Mouse (Mus musculus): ENCODE data around the gene Ptprk. TPM values are rescaled to one million over a fixed set of nuclear protein-coding genes. Genes with fewer than 3 reads are reported as not detected.

Gene Ptprk
- total and polyA plus RNA-seq, 3 experiments, result 0.02 to 2.4 (median 0.49) TPM

DNA sequence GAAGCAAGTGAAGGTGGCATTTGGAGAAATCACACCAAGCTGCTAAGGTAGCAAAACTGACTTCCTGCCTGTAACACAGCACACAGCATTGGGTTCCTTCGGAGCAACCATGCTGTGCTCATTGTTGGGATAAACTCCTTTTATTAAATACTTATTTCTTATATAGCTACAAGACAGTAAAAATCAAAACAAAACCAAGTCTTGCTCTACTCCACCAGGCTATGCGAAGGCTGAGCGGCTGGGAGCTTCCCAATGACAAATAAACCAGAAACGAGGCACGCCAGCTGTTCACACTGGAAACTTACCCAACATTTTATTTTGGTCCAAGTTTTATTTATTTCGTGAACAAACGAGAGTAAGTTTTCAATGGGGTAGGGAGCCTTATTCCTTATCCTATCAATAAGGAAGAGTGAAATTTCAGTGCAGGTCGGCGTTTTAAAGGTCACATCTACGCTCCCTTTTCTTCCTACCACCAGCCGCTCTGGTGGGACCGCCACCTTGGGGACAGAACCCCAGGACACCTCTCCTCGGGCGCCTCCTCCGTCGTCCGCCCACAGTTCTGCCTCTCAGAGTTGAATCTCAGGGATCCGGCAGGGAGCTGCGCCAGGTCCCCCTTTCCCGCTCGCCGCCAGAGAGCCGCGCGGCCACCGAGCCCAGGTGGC lies 498 bp upstream of the Ptprk start:
- peaks cover 18% of the 10 kb centered on the region for H3K9me3 ChIP-seq (replicated peaks)
- H3K4me3 ChIP-seq (ENCODE audit: low read depth, low read length), result no peak overlapping the region
- no peaks in the 10 kb centered on the region for H3K36me3 ChIP-seq (replicated peaks)
- H3K27me3 ChIP-seq (ENCODE audit: insufficient read depth, low read length), result no peaks in the 10 kb centered on the region
- no peak for ATAC-seq (ENCODE audit: extremely low read depth, insufficient number of reproducible peaks, low FRiP score, poor library complexity, severe bottlenecking)
- H3K4me1 ChIP-seq (ENCODE audit: insufficient read depth, low read depth, low read length), result no peaks in the 10 kb centered on the region
- DNase-seq (ENCODE audit: low spot score), result no peak
- no peak for TF ChIP-seq GATA1 (IDR thresholded peaks at IDR 0.05; ENCODE audit: borderline replicate concordance, low read length)
- no peak for TF ChIP-seq TAL1 (conservative IDR thresholded peaks at IDR 0.05; ENCODE audit: low read depth, low read length)
- TF ChIP-seq POLR2AphosphoS5 (IDR thresholded peaks at IDR 0.05; ENCODE audit: insufficient replicate concordance, low read depth, low read length), result no peak
- no peak for TF ChIP-seq GATA2 (IDR thresholded peaks at IDR 0.05; ENCODE audit: borderline replicate concordance, low read depth, low read length)
- TF ChIP-seq CTCF (IDR thresholded peaks at IDR 0.05; ENCODE audit: low read depth, low read length), result no peak

DNA sequence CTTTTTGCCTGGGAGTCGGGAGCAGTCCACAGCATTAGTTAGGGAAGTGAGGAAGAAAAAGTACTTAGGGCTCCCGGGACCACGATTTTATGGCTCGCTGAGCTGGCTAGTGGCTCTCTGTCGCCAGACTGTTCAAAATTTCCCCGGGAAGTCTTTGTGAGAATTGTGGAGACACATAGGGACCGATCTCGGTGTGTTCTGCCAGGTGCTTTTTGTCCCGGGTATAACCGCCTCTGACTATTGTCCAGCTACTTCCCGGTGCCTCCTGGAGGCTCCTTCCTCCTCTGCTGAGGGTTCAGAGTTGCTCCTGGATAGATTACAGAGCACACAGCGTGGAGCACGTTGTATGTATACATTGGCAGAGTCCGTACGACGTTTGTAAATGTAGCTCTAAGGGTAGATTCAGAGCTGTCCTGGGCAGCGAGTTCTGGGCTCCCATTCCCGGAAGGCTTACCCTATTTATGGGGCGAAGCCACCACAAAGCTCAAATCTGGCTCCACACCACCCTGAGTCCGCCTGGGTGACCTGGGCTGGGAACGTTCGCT lies 943 bp downstream of the Ptprk start:
- H3K27me3 ChIP-seq (ENCODE audit: insufficient read depth, low read length), result no peaks in the 10 kb centered on the region
- no peaks in the 10 kb centered on the region for H3K36me3 ChIP-seq (replicated peaks)
- ATAC-seq (ENCODE audit: extremely low read depth, insufficient number of reproducible peaks, low FRiP score, poor library complexity, severe bottlenecking) (no peak), DNase-seq (ENCODE audit: low spot score) (no peak)
- no peak overlapping the region for H3K4me3 ChIP-seq (ENCODE audit: low read depth, low read length)
- no peaks in the 10 kb centered on the region for H3K4me1 ChIP-seq (ENCODE audit: insufficient read depth, low read depth, low read length)
- TF ChIP-seq POLR2AphosphoS5 (IDR thresholded peaks at IDR 0.05; ENCODE audit: insufficient replicate concordance, low read depth, low read length) (no peak), TAL1 (conservative IDR thresholded peaks at IDR 0.05; ENCODE audit: low read depth, low read length) (no peak), GATA2 (IDR thresholded peaks at IDR 0.05; ENCODE audit: borderline replicate concordance, low read depth, low read length) (no peak), GATA1 (IDR thresholded peaks at IDR 0.05; ENCODE audit: borderline replicate concordance, low read length) (no peak), CTCF (IDR thresholded peaks at IDR 0.05; ENCODE audit: low read depth, low read length) (no peak)
- H3K9me3 ChIP-seq (replicated peaks), result peaks cover 18% of the 10 kb centered on the region

DNA sequence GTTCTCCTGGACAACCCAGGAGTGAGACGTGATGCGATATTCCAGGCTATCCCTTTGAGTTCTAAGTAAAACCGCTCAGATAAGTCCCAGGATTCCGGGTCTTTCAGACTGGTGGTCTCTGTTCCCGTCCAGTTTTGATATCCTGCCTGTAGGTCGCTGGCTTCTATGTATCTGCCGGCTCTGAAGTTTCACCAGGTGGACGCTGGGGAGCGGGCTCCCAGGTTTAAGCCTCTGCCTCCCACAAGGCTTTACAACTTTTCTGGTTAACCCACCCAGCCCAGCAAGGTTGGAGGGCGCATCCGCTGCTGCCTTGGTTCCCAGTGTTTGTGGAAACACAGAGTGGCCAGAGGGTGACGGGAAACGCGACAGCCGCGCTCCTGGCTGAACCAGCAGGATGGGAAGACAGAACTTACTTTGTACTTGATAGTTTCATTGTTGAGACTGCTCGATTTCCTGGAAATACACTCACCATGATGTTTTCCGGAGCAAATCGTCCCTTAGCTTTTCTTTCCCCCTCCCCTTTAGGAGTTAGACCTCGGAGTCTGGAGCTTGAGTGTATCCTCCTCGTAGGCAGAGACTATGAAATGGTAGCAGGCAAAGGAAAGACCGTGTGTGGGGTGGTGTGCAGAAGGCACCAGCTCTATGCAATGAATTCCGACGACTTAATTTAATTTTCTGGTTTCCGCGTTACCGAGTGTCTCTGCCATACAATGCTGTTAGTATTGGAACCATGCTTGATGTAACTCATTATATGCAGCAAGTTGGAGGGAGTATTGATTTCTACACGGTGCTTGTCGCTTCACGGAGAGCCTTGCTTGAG lies 1.6 kb downstream of the Ptprk start:
- no peak for ATAC-seq (ENCODE audit: extremely low read depth, insufficient number of reproducible peaks, low FRiP score, poor library complexity, severe bottlenecking)
- no peak for DNase-seq (ENCODE audit: low spot score)
- H3K4me3 ChIP-seq (ENCODE audit: low read depth, low read length), result no peak overlapping the region
- no peaks in the 10 kb centered on the region for H3K27me3 ChIP-seq (ENCODE audit: insufficient read depth, low read length)
- no peak for TF ChIP-seq TAL1 (conservative IDR thresholded peaks at IDR 0.05; ENCODE audit: low read depth, low read length)
- TF ChIP-seq GATA1 (IDR thresholded peaks at IDR 0.05; ENCODE audit: borderline replicate concordance, low read length), result no peak
- TF ChIP-seq CTCF (IDR thresholded peaks at IDR 0.05; ENCODE audit: low read depth, low read length), result no peak
- no peak for TF ChIP-seq GATA2 (IDR thresholded peaks at IDR 0.05; ENCODE audit: borderline replicate concordance, low read depth, low read length)
- no peak for TF ChIP-seq POLR2AphosphoS5 (IDR thresholded peaks at IDR 0.05; ENCODE audit: insufficient replicate concordance, low read depth, low read length)
- no peaks in the 10 kb centered on the region for H3K36me3 ChIP-seq (replicated peaks)
- no peaks in the 10 kb centered on the region for H3K4me1 ChIP-seq (ENCODE audit: insufficient read depth, low read depth, low read length)
- peaks cover 18% of the 10 kb centered on the region for H3K9me3 ChIP-seq (replicated peaks)

DNA sequence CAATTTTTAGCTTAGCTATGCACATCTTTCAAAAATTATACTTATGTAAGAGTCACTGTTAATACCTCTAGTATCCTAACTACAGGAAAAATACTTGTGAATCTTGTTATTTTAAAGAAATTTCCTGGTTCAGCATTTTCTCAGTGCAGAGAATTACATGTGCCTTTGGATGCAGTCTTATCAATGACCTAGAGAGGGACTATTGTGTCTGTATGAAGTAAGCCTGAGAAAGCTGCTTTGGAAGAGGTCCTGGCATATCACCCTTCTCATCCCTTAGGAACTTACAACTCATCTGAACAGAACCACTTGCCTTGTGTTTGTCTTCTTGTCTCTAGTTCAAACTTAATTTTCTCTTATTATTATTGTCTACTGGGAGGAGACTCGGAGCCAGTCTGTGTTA lies 3.6 kb downstream of the Ptprk start:
- no peak for ATAC-seq (ENCODE audit: extremely low read depth, insufficient number of reproducible peaks, low FRiP score, poor library complexity, severe bottlenecking)
- Histone ChIP-seq H3K27me3 (ENCODE audit: insufficient read depth, low read length) (no peaks in the 10 kb centered on the region), H3K4me1 (ENCODE audit: insufficient read depth, low read depth, low read length) (no peaks in the 10 kb centered on the region), H3K9me3 (replicated peaks) (peaks cover 18% of the 10 kb centered on the region), H3K36me3 (replicated peaks) (no peaks in the 10 kb centered on the region), H3K4me3 (ENCODE audit: low read depth, low read length) (no peak overlapping the region)
- no peak for DNase-seq (ENCODE audit: low spot score)
- TF ChIP-seq GATA2 (IDR thresholded peaks at IDR 0.05; ENCODE audit: borderline replicate concordance, low read depth, low read length) (no peak), CTCF (IDR thresholded peaks at IDR 0.05; ENCODE audit: low read depth, low read length) (no peak), TAL1 (conservative IDR thresholded peaks at IDR 0.05; ENCODE audit: low read depth, low read length) (no peak), GATA1 (IDR thresholded peaks at IDR 0.05; ENCODE audit: borderline replicate concordance, low read length) (no peak), POLR2AphosphoS5 (IDR thresholded peaks at IDR 0.05; ENCODE audit: insufficient replicate concordance, low read depth, low read length) (no peak)

DNA sequence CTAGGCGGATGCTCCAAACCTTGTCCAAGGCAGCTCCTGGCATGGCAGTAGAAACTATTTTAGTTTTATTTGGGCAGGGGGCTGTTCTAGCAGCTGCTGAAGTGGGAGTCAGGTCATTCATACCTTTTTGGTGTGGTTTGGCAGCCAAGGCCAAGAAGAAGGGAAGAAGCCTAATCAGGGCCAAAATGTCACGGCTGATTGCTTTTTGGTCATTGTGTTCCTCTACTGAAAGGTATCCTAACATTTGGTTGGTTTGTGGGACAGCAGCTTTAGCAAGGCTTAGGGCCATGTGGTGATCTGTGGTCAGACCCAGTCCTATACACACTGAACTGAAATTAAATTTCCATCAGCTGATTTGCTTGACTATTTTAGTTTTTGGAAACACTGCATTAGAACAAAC lies 6.6 kb downstream of the Ptprk start:
- TF ChIP-seq TAL1 (conservative IDR thresholded peaks at IDR 0.05; ENCODE audit: low read depth, low read length) (no peak), GATA1 (IDR thresholded peaks at IDR 0.05; ENCODE audit: borderline replicate concordance, low read length) (no peak), POLR2AphosphoS5 (IDR thresholded peaks at IDR 0.05; ENCODE audit: insufficient replicate concordance, low read depth, low read length) (no peak), GATA2 (IDR thresholded peaks at IDR 0.05; ENCODE audit: borderline replicate concordance, low read depth, low read length) (no peak), CTCF (IDR thresholded peaks at IDR 0.05; ENCODE audit: low read depth, low read length) (no peak)
- Histone ChIP-seq H3K9me3 (replicated peaks) (0 out of 2 replicates have a peak, but pooled peaks cover under 1% of the 10 kb centered on the region), H3K27me3 (ENCODE audit: insufficient read depth, low read length) (no peaks in the 10 kb centered on the region), H3K4me3 (ENCODE audit: low read depth, low read length) (no peak overlapping the region), H3K4me1 (ENCODE audit: insufficient read depth, low read depth, low read length) (no peaks in the 10 kb centered on the region), H3K36me3 (replicated peaks) (no peaks in the 10 kb centered on the region)
- ATAC-seq (ENCODE audit: extremely low read depth, insufficient number of reproducible peaks, low FRiP score, poor library complexity, severe bottlenecking) (no peak), DNase-seq (ENCODE audit: low spot score) (no peak)

DNA sequence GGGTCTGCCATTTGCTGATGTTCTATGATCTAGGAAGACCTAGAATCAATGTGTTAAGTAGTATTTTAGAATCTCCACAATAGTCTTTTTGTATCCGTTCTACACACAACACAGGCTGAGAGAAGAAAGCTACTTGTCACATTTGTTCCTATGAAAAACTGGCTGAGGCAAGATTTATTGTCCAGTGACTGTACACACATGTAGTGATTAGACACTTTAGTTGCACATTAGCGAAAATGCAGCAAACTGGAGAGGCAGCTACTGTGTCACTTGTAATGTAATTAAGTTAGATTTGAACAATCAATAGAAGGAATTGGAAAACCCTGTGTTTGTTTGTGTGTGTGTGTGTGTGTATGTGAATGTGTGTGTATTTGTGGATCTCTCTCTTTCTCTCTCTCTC lies 8.6 kb downstream of the Ptprk start:
- ATAC-seq (ENCODE audit: extremely low read depth, insufficient number of reproducible peaks, low FRiP score, poor library complexity, severe bottlenecking), result no peak
- TF ChIP-seq TAL1 (conservative IDR thresholded peaks at IDR 0.05; ENCODE audit: low read depth, low read length) (no peak), POLR2AphosphoS5 (IDR thresholded peaks at IDR 0.05; ENCODE audit: insufficient replicate concordance, low read depth, low read length) (no peak), GATA1 (IDR thresholded peaks at IDR 0.05; ENCODE audit: borderline replicate concordance, low read length) (no peak), GATA2 (IDR thresholded peaks at IDR 0.05; ENCODE audit: borderline replicate concordance, low read depth, low read length) (no peak), CTCF (IDR thresholded peaks at IDR 0.05; ENCODE audit: low read depth, low read length) (no peak)
- H3K4me3 ChIP-seq (ENCODE audit: low read depth, low read length), result no peak overlapping the region

More for the DNA sequence above, 8.6 kb downstream of the Ptprk start:
- Histone ChIP-seq H3K9me3 (replicated peaks) (no peaks in the 10 kb centered on the region), H3K36me3 (replicated peaks) (no peaks in the 10 kb centered on the region), H3K4me1 (ENCODE audit: insufficient read depth, low read depth, low read length) (no peaks in the 10 kb centered on the region), H3K27me3 (ENCODE audit: insufficient read depth, low read length) (no peaks in the 10 kb centered on the region)
- no peak for DNase-seq (ENCODE audit: low spot score)
